Mouse (Mus musculus) liver, postnatal 0 days (tissue): ENCODE data around the gene Tab1. TPM values are rescaled to one million over a fixed set of nuclear protein-coding genes. Genes with fewer than 3 reads are reported as not detected.
A peak's percentile ranks its signal among the peaks of the same experiment; 100 is the strongest.

Experiments used
- ATAC-seq: fragments of 200-750 bp; cut with Nextera tagmentation; 2 replicates; pipeline ENCODE4 v1.8.0; 2017; ENCODE audit warnings: mild to moderate bottlenecking, moderate library complexity
- DNase-seq: peaks from one replicate; pipeline ENCODE4 v3.0.0-alpha.2; 2016
- H3K27ac ChIP-seq: fragments of 300-500 bp; sonication (generic); 2 replicates; pipeline ENCODE4 v1.5.1; 2014; ENCODE audit warnings: antibody characterized with exemption, moderate library complexity, mild to moderate bottlenecking, low read depth
- H3K27me3 ChIP-seq: fragments of 300-500 bp; sonication (generic); 2 replicates; pipeline ENCODE4 v1.6.1; 2014; ENCODE audit warnings: low read length, control low read depth, mixed read lengths; ENCODE audit not compliant: insufficient read depth
- H3K36me3 ChIP-seq: fragments of 300-500 bp; sonication (generic); replicated peaks from 2 replicates; pipeline ENCODE4 v1.6.1; 2014; ENCODE audit warnings: mild to moderate bottlenecking, control low read depth, low read length, moderate library complexity, mixed read lengths; ENCODE audit not compliant: insufficient read depth
- H3K4me1 ChIP-seq: fragments of 300-500 bp; sonication (generic); 2 replicates; pipeline ENCODE4 v1.6.1; 2014; ENCODE audit warnings: antibody characterized with exemption, mild to moderate bottlenecking, control low read depth; ENCODE audit not compliant: insufficient read depth
- H3K4me2 ChIP-seq: fragments of 300-500 bp; sonication (generic); 2 replicates; pipeline ENCODE4 v1.6.1; 2014; ENCODE audit warnings: low read depth, mild to moderate bottlenecking, low read length, moderate library complexity, mixed read lengths
- H3K4me3 ChIP-seq: fragments of 300-500 bp; sonication (generic); 2 replicates; pipeline ENCODE4 v1.5.1; 2014; ENCODE audit warnings: low read depth, low read length
- H3K9ac ChIP-seq: fragments of 300-500 bp; sonication (generic); replicated peaks from 2 replicates; pipeline ENCODE4 v1.6.1; 2014; ENCODE audit warnings: mild to moderate bottlenecking, moderate library complexity
- H3K9me3 ChIP-seq: fragments of 300-500 bp; sonication (generic); 2 replicates; pipeline ENCODE4 v1.6.1; 2016; ENCODE audit warnings: mild to moderate bottlenecking, control low read depth, low read length, mixed read lengths
- CTCF ChIP-seq: sonication (generic); IDR thresholded peaks from 2 replicates; pipeline ENCODE4 v1.5.1; 2016; ENCODE audit warnings: antibody characterized with exemption, low read depth
- EP300 ChIP-seq: IDR thresholded peaks from 2 replicates; pipeline ENCODE4 v1.6.1; 2016; ENCODE audit warnings: antibody characterized with exemption, low read depth, mild to moderate bottlenecking
- WGBS: fragments of 180-500 bp; shearing (Covaris S2); extraction: QIAGEN DNeasy Blood & Tissue Kit; methylation state at CpG from one replicate; pipeline ENCODE4 v1.1.7; 2014; ENCODE audit not compliant: insufficient replicate concordance; 5-methylcytosine and 5-hydroxymethylcytosine counted together
- polyA plus RNA-seq: library from polyadenylated mRNA; unstranded; fragments of >200 nt; fragmentation: Nextera tagmentation; extraction: Ambion mirVana; gene quantifications from 2 replicates; pipeline ENCODE4 v1.2.1, GENCODE M21; 2015

Gene Tab1
- polyA plus RNA-seq, 1 experiment from 2014 or later: 7.5 TPM

DNA sequence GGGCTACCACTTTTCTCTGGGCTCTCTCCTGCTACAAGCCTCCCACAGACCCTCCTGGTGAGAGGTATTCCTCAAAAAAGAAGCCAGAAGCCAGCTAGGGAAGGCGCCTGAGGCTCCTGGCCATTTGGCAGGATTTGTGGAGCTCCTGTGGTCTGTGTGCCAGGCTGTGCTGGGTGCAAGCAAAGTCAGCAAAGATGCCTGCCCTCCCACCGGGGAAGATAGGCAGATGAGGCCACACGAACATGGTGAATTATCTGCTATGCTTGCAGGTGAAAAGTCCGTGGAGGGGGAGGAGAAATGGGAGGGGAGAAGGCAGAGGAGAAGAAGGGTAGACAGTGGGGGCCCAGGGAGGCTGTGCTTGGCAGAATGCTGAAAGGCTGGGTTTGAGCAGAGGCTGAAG, 37.4 kb downstream of the Tab1 start:
- H3K27me3 ChIP-seq: peaks cover 42% of the 10 kb centered on the region
- H3K4me2 ChIP-seq: no peak overlapping the region
- no peak overlapping the region for H3K9ac ChIP-seq
- no peak overlapping the region for H3K27ac ChIP-seq
- H3K4me3 ChIP-seq: no peak overlapping the region
- ATAC-seq (no peak), DNase-seq (no peak)
- WGBS: 54% methylated on average over 4 of the region's 4 CpGs
- no peaks in the 10 kb centered on the region for H3K9me3 ChIP-seq
- no peak for TF ChIP-seq EP300
- no peak for TF ChIP-seq CTCF
- no peaks in the 10 kb centered on the region for H3K36me3 ChIP-seq
- peaks cover 2% of the 10 kb centered on the region; the same call in 1 of the 2 replicates for H3K4me1 ChIP-seq

DNA sequence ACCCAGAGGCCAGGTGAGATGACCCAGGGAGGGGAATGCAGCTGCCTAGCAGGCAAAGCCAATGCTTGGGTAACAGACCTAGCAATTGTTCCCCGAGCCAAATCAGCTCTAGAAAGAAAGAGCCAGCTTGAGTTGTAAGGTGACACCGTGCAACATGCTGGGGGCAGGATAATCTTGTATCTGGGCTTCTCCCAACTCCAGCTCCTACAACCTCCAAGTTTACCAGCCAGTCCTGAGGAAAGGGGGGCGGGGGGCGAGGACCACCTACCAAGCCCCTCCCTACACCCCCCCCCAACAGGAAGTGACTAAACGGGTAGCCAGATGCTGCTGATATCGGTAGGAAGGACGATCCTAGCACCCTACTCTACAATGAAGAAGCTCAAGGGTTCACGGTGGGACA, 38.4 kb downstream of the Tab1 start:
- DNase-seq: no peak
- Histone ChIP-seq H3K4me1 (peaks cover 2% of the 10 kb centered on the region; the same call in 1 of the 2 replicates), H3K36me3 (no peaks in the 10 kb centered on the region), H3K9me3 (no peaks in the 10 kb centered on the region), H3K9ac (no peak overlapping the region), H3K27me3 (peaks cover 46% of the 10 kb centered on the region), H3K4me3 (no peak overlapping the region), H3K27ac (no peak overlapping the region), H3K4me2 (no peak overlapping the region)
- no peak for ATAC-seq
- TF ChIP-seq EP300 (no peak), CTCF (no peak)
- WGBS: 11% methylated on average over 8 of the region's 8 CpGs

DNA sequence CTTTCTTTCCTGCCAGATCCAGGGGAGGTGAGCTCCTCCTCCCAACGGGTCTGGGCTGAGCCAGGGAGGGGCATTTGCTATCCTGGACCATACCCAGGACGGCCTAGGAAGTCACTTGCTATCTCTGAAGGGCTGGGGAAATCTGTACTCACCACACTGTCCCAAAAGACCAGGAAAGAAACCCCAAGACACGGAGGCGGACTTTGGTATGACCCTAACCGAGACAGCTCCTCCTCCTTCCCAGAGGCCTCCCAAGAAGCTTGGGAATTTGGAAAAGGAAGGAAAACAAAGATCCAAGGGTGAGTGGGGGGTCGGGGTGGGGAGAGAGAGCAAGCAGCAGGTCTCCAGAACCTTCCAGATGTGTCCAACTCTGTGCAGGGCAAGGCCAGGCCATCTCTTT, 38.9 kb downstream of the Tab1 start:
- peaks cover 46% of the 10 kb centered on the region for H3K27me3 ChIP-seq
- TF ChIP-seq EP300 (no peak), CTCF (no peak)

DNA sequence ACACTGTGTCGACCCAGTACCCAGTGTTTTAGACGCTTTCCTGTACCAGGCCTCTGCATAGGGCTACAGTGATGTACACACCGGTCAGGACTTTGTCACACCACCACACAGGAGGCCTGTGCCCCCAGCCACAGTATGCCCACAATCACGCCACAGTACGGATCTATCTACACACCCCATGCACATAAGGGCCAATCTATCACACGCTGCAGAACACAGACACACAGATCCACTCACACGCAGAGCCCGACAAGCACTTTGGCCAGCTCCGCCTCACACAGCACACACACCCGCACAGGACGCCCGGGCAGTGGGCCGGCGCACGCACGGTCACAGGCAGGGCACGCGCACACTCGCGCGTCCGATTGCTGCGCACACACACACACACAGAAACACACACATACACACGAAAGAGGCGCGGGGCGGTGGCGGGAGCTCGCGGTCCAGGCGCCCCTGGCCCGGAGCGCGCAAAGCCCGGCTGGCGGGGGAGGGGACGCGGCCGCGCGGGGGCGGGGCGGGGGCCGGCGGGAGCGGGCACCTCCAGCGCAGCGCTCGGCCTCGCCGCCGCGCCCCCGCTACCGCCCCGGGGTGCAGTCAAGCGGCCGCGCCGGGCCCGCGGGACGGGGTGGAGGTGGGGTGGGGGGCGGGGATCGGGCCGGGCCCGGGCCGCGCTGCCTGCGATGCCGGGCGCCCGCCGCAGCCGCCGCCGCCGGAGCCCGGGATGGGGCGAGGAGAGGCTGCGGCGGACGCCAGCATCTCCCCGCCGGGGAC, 40.3 kb downstream of the Tab1 start, which contains the start of gene Mgat3:
Gene Mgat3 (plus strand): TSS at position 721 of the 771 bp plus-strand sequence.
- Histone ChIP-seq H3K4me1 (peaks cover 2% of the 10 kb centered on the region; the same call in 1 of the 2 replicates), H3K27ac (no peak within 1 kb of the TSS), H3K4me2 (peak within 1 kb of the TSS; percentile 86), H3K4me3 (peak within 1 kb of the TSS; percentile 55), H3K36me3 (no peaks in the 10 kb centered on the region), H3K9ac (peak within 1 kb of the TSS; percentile 44), H3K27me3 (peaks cover 46% of the 10 kb centered on the region), H3K9me3 (no peaks in the 10 kb centered on the region)
- DNase-seq (peak; percentile 49), ATAC-seq (peak; percentile 71)
- WGBS: 6% methylated on average over 36 of the region's 85 CpGs
- TF ChIP-seq EP300 (no peak), CTCF (no peak)

More for the DNA sequence above, 38.9 kb downstream of the Tab1 start:
- peaks cover 2% of the 10 kb centered on the region; the same call in 1 of the 2 replicates for H3K4me1 ChIP-seq
- H3K9ac ChIP-seq: no peak overlapping the region
- no peak overlapping the region for H3K27ac ChIP-seq
- DNase-seq (no peak), ATAC-seq (no peak)
- no peak overlapping the region for H3K4me2 ChIP-seq
- WGBS: 39% methylated on average over 6 of the region's 6 CpGs
- H3K4me3 ChIP-seq: no peak overlapping the region
- H3K9me3 ChIP-seq: no peaks in the 10 kb centered on the region
- H3K36me3 ChIP-seq: no peaks in the 10 kb centered on the region

DNA sequence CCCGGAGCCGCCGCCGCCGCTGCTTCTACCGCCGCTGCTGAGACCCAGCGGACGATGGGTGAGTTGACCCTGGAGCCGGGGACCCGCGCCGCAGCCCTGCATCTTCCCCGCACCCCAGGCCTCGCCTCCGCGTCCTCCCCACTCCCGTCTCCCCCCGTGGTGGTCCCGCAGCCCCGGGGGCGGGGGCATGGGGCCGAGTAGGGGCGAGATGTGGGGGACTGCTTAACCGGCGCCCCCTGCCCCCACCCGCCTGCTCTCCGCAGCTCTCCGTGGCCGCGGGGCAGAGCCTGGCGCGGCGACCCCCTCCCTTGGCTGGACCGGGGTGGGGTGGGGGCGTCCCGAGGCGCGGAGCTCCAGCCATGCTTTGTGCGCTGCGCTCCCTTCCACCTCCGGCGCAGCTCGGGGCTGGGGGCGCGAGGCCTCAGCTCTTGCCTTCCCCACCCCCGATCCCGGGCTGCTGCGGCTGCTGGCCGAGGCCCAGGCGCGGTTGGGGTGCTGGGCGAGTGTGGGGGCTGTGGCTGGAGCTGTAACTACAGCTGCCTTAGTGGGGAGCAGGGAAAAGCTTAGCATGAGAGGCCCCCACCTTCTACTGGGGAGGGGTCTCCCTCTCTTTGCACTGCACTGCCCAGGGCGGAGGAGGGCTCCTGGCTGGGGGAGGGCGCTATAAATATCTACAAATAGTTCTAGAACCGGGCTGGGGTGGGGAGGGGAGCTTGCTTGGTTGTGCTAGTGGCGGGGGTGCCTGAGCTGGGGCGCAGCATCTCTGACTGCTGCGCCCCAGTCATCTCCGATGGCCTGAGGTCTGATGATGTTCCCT, 41.1 kb downstream of the Tab1 start:
- 6% methylated on average over 27 of the region's 60 CpGs for WGBS
- TF ChIP-seq CTCF (no peak), EP300 (no peak)
- Histone ChIP-seq H3K27ac (no peak overlapping the region), H3K27me3 (peaks cover 46% of the 10 kb centered on the region), H3K4me3 (peak overlapping the region; percentile 55), H3K9me3 (no peaks in the 10 kb centered on the region), H3K36me3 (no peaks in the 10 kb centered on the region), H3K9ac (peak overlapping the region; percentile 44; the same call in 1 of the 2 replicates), H3K4me2 (peak overlapping the region; percentile 86), H3K4me1 (peaks cover 2% of the 10 kb centered on the region; the same call in 1 of the 2 replicates)
- DNase-seq (no peak), ATAC-seq (no peak)

DNA sequence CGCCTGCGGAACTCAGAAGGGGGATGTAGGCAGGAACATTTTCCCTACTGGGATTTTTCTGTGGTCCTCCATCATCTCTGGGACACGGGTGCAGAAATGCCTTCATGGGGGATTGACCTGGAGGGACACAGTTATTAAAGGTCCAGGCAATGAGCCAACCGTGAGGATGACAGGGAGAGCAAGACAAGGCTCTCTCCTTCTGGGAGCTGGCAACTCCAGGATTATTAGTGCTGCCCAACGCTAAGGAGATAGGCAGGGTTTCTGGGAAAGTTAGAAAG, 41.6 kb downstream of the Tab1 start:
- DNase-seq (no peak), ATAC-seq (no peak)
- peak overlapping the region; percentile 86; the same call in 1 of the 2 replicates for H3K4me2 ChIP-seq
- H3K27ac ChIP-seq: no peak overlapping the region
- H3K36me3 ChIP-seq: no peaks in the 10 kb centered on the region
- no peak overlapping the region for H3K9ac ChIP-seq
- WGBS: 17% methylated on average over 5 of the region's 5 CpGs
- peaks cover 2% of the 10 kb centered on the region; the same call in 1 of the 2 replicates for H3K4me1 ChIP-seq
- H3K4me3 ChIP-seq: no peak overlapping the region
- peaks cover 46% of the 10 kb centered on the region for H3K27me3 ChIP-seq
- H3K9me3 ChIP-seq: no peaks in the 10 kb centered on the region
- TF ChIP-seq CTCF (no peak), EP300 (no peak)
